Mouse (Mus musculus) thymus, adult 2 months (tissue): ENCODE results near the gene Serbp1. TPM values are rescaled to one million over a fixed set of nuclear protein-coding genes. Genes with fewer than 3 reads are reported as not detected.
A peak's percentile ranks its signal among the peaks of the same experiment; 100 is the strongest.

Experiments used
- DNase-seq: peaks from one replicate; pipeline ENCODE4 v3.0.0; 2021
- H3K27ac ChIP-seq: fragments of 200-500 bp; 2 replicates; pipeline ENCODE4 v1.5.1; 2012; ENCODE audit warnings: low read length, control low read depth; ENCODE audit not compliant: control insufficient read depth, insufficient read depth
- H3K27me3 ChIP-seq: fragments of 200-500 bp; 2 replicates; pipeline ENCODE4 v1.6.1; 2012; ENCODE audit warnings: mild to moderate bottlenecking, low read length, moderate library complexity, mixed read lengths; ENCODE audit not compliant: control insufficient read depth, insufficient read depth
- H3K36me3 ChIP-seq: fragments of 200-500 bp; 2 replicates; pipeline ENCODE4 v1.6.1; 2012; ENCODE audit warnings: mild to moderate bottlenecking, low read length, moderate library complexity; ENCODE audit not compliant: control insufficient read depth, insufficient read depth
- H3K4me1 ChIP-seq: fragments of 200-500 bp; replicated peaks from 2 replicates; pipeline ENCODE4 v1.6.1; 2012; ENCODE audit warnings: low read length; ENCODE audit not compliant: control insufficient read depth, insufficient read depth
- H3K4me3 ChIP-seq: fragments of 200-500 bp; 2 replicates; pipeline ENCODE4 v1.5.1; 2012; ENCODE audit warnings: mild to moderate bottlenecking, low read length, control low read depth, moderate library complexity; ENCODE audit not compliant: control insufficient read depth, insufficient read depth
- CTCF ChIP-seq: fragments of 200-500 bp; IDR thresholded peaks from 2 replicates; pipeline ENCODE4 v1.5.1; 2012; ENCODE audit warnings: mild to moderate bottlenecking, control low read depth, low read length, moderate library complexity, borderline replicate concordance; ENCODE audit not compliant: control insufficient read depth, poor library complexity, insufficient read depth; ENCODE audit errors: extremely low read depth
- POLR2A ChIP-seq: fragments of 200-500 bp; IDR thresholded peaks from 2 replicates; pipeline ENCODE4 v1.6.1; 2012; ENCODE audit warnings: mild to moderate bottlenecking, low read length, control low read depth, moderate library complexity; ENCODE audit not compliant: control insufficient read depth, poor library complexity, insufficient read depth; ENCODE audit errors: extremely low read depth
- WGBS: fragments of 180-500 bp; shearing (Covaris S2); methylation state at CpG from one replicate; pipeline ENCODE4 v1.1.7; 2018; 5-methylcytosine and 5-hydroxymethylcytosine counted together
- polyA plus RNA-seq: library from polyadenylated mRNA; depleted of rRNA; stranded (reverse); fragments of >200 nt; gene quantifications from 2 replicates; pipeline ENCODE4 v1.2.3, GENCODE M21; 2012

Gene Serbp1
- polyA plus RNA-seq, 1 experiment: 95.1 TPM

DNA sequence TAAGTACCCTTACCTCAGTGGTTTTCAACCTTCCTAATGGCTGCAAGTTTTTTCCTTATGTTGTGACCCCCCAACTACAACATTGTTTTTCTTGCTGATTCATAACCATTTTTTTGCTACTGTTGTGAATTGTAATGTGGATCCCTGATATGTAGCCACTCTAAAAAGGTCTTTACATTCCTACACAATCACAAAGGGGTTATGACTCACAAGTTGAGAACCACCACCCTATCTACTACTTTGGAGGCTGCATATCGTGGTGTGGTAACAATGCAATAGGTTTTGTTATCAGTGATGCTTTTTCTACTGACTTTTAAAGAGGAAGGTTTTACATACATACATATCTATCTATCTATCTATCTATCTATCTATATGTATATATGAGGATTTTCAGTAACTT is 44.9 kb downstream of the Serbp1 start:
- TF ChIP-seq POLR2A (no peak), CTCF (no peak)
- no peak overlapping the region for H3K4me3 ChIP-seq
- DNase-seq: no peak
- H3K27ac ChIP-seq: no peak overlapping the region
- H3K27me3 ChIP-seq: no peaks in the 10 kb centered on the region
- WGBS: 97% methylated on average over 1 of the region's 1 CpGs
- H3K36me3 ChIP-seq: peaks cover 71% of the 10 kb centered on the region
- no peaks in the 10 kb centered on the region for H3K4me1 ChIP-seq

DNA sequence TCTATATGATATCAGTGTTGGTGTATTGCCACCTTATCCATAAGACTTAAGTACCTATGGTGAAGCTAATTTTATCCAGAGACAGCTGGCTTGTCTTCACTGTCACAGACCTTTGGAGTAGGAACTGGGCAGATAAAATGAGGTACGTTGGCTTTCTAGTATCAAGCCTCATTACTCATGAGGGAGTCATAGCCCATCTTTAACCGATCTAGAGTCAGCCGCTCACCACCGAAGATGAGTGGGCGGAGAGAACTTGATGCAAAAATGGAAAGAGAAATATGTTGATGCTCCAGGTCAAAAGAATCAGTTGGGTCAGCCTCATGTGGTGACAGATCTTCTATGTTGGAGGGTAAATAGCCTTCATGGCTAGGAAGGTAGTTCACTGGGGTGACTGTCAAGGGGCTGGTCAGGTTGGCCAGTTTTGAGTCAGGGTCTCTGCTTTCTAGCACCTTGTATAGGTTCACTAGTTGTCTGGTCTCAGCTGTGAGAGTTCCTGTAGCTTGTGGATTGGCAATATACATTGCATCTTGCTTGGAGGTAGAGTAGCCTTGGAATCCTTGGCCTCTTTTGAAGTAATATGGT is 54.2 kb downstream of the Serbp1 start:
- peaks cover 2% of the 10 kb centered on the region; the same call in 1 of the 2 replicates for H3K4me1 ChIP-seq
- H3K36me3 ChIP-seq: peaks cover 14% of the 10 kb centered on the region; the same call in 1 of the 2 replicates
- no peak for DNase-seq
- H3K27me3 ChIP-seq: no peaks in the 10 kb centered on the region
- no peak for TF ChIP-seq POLR2A
- no peak for TF ChIP-seq CTCF
- 94% methylated on average over 5 of the region's 5 CpGs for WGBS
- H3K27ac ChIP-seq: no peak overlapping the region
- no peak overlapping the region for H3K4me3 ChIP-seq

DNA sequence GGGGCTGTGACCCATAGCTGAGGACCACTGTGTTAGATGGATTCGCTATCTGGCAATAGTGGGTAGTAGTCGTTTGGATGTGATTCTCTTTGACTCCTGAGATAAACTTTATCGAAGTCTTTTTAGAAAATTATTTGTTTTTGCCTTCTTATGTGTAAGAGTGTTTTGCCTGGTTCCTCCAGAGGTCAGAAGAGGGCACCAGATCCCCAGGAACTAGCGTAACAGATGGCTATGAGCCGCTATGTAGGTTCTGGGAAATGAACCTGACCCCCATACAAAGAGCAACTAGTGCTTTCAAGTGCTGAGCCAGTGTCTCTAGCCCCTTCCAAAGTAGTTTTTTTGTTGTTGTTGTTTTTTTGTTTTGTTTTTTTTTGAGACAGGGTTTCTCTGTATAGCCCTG is 58.1 kb downstream of the Serbp1 start:
- 73% methylated on average over 5 of the region's 5 CpGs for WGBS
- Histone ChIP-seq H3K27me3 (no peaks in the 10 kb centered on the region), H3K27ac (no peak overlapping the region), H3K4me3 (no peak overlapping the region), H3K4me1 (peaks cover 2% of the 10 kb centered on the region; the same call in 1 of the 2 replicates), H3K36me3 (0 out of 2 replicates have a peak, but pooled peaks cover 4% of the 10 kb centered on the region)
- DNase-seq: peak; percentile 55
- TF ChIP-seq CTCF: no peak
- TF ChIP-seq POLR2A: no peak

GRCm38 (mm10) chr6:67298742-67299141 is 60.8 kb downstream of the Serbp1 start:
- Histone ChIP-seq H3K36me3 (no peaks in the 10 kb centered on the region), H3K27me3 (no peaks in the 10 kb centered on the region), H3K27ac (no peak overlapping the region), H3K4me3 (no peak overlapping the region), H3K4me1 (peaks cover 13% of the 10 kb centered on the region)
- WGBS: 96% methylated on average over 5 of the region's 5 CpGs
- TF ChIP-seq POLR2A: no peak
- no peak for TF ChIP-seq CTCF
- no peak for DNase-seq

DNA sequence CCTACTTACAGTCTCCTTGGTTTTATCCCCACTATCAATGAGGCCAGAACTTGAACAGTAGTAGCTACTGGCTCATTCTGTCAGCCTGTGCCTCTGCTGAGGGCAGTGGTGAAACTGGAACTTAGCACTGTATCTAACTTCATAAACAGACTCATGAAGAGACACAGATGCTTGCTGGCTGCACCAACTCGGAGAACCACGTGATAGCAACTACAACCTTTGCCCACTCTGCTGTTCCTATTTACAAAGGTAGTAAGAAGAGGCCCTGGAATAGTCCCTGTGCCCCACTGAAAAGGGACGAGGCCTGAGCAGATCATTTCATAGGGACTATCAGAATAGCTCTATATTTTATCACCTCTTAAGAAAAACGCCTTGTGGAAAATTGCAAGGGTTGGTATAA is 62.3 kb downstream of the Serbp1 start:
- Histone ChIP-seq H3K36me3 (no peaks in the 10 kb centered on the region), H3K4me1 (peaks cover 17% of the 10 kb centered on the region), H3K27ac (no peak overlapping the region), H3K4me3 (no peak overlapping the region), H3K27me3 (no peaks in the 10 kb centered on the region)
- no peak for DNase-seq
- TF ChIP-seq CTCF (no peak), POLR2A (no peak)
- 91% methylated on average over 4 of the region's 4 CpGs for WGBS

GRCm38 (mm10) chr6:67300710-67301163 is 62.8 kb downstream of the Serbp1 start:
- DNase-seq: no peak
- H3K27me3 ChIP-seq: no peaks in the 10 kb centered on the region
- peaks cover 17% of the 10 kb centered on the region for H3K4me1 ChIP-seq
- H3K27ac ChIP-seq: no peak overlapping the region
- WGBS: 88% methylated on average over 6 of the region's 6 CpGs
- TF ChIP-seq CTCF (no peak), POLR2A (no peak)
- no peak overlapping the region for H3K4me3 ChIP-seq
- no peaks in the 10 kb centered on the region for H3K36me3 ChIP-seq

GRCm38 (mm10) chr6:67301230-67301629 is 63.3 kb downstream of the Serbp1 start:
- H3K4me3 ChIP-seq: no peak overlapping the region
- H3K27ac ChIP-seq: no peak overlapping the region
- TF ChIP-seq POLR2A (no peak), CTCF (no peak)
- DNase-seq: no peak
- H3K27me3 ChIP-seq: no peaks in the 10 kb centered on the region
- H3K4me1 ChIP-seq: peaks cover 17% of the 10 kb centered on the region
- H3K36me3 ChIP-seq: no peaks in the 10 kb centered on the region
- 93% methylated on average over 3 of the region's 3 CpGs for WGBS

- WGBS: 7% methylated on average over 4 of the region's 4 CpGs
- no peaks in the 10 kb centered on the region for H3K27me3 ChIP-seq
These were observed 64.5 kb downstream of the Serbp1 start for GRCm38 (mm10) chr6:67302471-67302870.

More at GRCm38 (mm10) chr6:67302471-67302870, 64.5 kb downstream of the Serbp1 start:
- Histone ChIP-seq H3K36me3 (no peaks in the 10 kb centered on the region), H3K4me1 (peaks cover 17% of the 10 kb centered on the region), H3K4me3 (no peak overlapping the region), H3K27ac (no peak overlapping the region)
- TF ChIP-seq POLR2A (no peak), CTCF (no peak)
- peak; percentile 23 for DNase-seq
